Mouse (Mus musculus) cerebellum, adult 18-20 months (tissue): ENCODE data around the gene Fubp3.

ENCODE experiments used
- DNase-seq, 2 experiments: peaks; one replicate each; pipeline ENCODE4 v3.0.0; 2021

The Fubp3 gene

DNA sequence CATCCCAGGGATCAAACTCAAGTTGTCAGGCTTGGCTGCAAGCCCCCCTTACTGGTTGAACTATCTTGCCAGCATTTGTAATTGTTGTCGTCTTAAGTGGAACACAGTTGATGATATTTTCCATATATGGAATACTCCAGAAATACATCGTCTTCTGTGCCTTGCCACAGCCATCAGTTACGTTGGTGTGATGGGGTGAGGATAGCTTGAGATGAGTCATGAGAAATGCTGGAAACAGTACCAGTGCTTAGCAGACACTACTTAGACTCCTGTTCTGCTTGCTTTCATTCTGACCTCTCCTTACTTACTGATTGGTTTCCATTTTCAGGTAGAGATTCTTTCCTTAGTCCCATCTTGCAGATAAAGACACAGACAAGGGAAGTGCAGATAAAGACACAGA, 61.1 kb downstream of the Fubp3 start:
- no peak for DNase-seq

- no peak for DNase-seq
Observed at GRCm38 (mm10) chr2:31635281-31636137, 63.1 kb downstream of the Fubp3 start.

- DNase-seq: no peak
Observed at GRCm38 (mm10) chr2:31636138-31636741, 63.8 kb downstream of the Fubp3 start.

GRCm38 (mm10) chr2:31636742-31637141, 64.3 kb downstream of the Fubp3 start:
- DNase-seq: no peak

- DNase-seq: no peak
Observed at GRCm38 (mm10) chr2:31637311-31637710, 64.9 kb downstream of the Fubp3 start.

GRCm38 (mm10) chr2:31637807-31638206, 65.4 kb downstream of the Fubp3 start:
- peak in 1 of 2 experiments; percentile 25 for DNase-seq

DNA sequence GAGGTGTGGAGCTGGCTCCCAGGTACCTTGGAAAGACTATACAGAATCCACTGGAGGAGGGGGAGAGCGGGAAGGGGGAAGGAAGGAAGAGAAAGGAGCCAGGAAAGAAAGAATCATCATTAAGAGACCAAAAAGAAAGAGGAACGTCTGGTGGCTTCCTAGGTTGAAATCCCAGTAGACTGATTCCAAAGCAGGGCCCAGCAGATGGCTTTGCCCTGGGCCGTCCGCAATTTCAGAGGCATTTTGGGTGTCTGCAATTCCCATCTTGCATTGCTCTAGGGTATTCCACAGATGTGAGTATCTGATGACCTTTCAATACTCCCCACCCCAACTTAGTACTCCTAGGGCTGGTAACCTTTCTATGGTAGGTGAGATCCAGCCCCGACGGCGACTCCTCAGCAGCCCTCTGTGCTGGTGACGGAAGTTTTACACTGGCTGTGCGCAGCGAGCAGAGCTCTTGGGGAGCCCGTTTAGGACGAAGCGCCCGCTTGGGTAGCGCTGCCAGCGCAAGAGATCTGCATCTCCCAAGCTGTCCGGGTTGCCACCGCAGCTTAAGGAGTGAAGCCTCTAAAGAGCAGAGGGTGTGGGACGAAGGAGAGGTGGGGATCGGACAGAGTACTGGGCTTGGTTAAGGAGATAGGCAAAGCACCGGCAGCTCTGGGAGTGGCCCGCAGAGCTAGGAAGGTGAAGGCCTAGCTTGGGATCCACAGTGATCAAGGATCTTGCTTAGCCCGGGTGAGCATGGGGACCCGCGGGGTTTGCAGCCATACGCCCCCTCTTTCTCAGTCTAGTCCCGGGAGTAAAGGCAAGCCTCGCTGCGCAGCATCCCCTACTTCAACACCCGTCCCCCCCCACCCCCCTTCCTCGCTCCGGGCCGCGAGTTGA, 66.4 kb downstream of the Fubp3 start:
- no peak for DNase-seq

DNA sequence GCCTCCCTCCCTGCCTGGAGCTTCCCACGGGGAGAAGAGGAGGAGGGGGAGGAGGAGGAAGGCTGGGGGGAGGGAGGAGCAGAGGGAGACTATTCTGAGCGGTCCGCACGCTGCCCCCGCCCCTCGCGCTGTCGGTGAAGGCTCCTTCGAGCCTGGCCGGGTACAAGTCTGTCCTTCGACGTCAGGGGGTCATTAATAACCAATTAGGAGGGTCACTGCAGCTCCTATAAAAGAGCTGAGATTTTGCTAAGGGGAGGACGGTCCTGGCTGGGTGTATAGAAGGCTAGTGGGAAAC, 67.0 kb downstream of the Fubp3 start:
- no peak for DNase-seq

GRCm38 (mm10) chr2:31639901-31640608, 67.6 kb downstream of the Fubp3 start, which contains the start of gene Prdm12:
Gene Prdm12 (plus strand): TSS chr2:31640037.
- no peak for DNase-seq

DNA sequence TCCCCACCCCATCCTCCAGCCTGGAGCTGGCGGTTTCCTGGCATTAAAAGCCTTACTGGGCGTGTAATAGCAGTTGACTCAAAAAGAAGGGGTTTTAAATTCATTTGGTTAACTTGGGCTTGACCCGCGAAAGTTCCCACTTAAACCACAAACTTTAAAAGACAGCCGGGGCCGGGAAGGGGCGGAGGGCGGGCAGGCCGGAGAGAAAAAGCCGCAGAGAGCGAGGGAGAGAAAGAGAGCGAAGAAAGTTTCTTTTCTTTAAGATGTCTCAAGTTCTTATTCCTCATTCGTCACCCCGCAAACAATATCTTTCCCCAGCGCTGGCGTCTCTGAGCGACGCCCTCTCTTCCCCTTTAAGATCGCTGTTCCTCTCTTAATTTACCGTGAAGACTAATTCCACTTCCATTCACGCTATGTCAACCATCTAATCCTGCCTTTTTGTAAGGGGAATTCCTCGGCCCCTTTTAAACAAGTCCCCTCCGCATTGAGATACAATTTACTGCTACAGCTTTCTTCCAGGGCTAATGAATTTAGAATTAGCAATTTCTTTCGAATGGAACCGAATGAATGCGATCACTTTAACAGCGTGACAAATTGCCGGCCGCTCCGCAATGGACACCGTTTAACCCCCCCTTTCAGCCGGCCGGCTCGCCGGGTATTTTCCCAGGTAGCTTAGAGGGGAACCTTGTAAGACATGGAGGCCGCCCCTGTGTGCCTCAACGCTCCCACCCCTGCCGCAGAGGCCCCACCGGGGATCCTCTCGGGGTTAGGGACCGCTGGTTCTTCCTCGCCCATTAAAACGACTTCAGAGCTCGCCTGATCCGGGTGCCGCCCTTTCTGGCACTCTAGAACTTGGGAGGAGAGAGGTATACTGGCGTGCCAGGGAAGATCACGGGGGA, 68.4 kb downstream of the Fubp3 start:
- DNase-seq: no peak

- DNase-seq: no peak
Observed at GRCm38 (mm10) chr2:31641508-31641830, 69.0 kb downstream of the Fubp3 start.

- no peak for DNase-seq
Observed at GRCm38 (mm10) chr2:31641929-31642328, 69.5 kb downstream of the Fubp3 start.

DNA sequence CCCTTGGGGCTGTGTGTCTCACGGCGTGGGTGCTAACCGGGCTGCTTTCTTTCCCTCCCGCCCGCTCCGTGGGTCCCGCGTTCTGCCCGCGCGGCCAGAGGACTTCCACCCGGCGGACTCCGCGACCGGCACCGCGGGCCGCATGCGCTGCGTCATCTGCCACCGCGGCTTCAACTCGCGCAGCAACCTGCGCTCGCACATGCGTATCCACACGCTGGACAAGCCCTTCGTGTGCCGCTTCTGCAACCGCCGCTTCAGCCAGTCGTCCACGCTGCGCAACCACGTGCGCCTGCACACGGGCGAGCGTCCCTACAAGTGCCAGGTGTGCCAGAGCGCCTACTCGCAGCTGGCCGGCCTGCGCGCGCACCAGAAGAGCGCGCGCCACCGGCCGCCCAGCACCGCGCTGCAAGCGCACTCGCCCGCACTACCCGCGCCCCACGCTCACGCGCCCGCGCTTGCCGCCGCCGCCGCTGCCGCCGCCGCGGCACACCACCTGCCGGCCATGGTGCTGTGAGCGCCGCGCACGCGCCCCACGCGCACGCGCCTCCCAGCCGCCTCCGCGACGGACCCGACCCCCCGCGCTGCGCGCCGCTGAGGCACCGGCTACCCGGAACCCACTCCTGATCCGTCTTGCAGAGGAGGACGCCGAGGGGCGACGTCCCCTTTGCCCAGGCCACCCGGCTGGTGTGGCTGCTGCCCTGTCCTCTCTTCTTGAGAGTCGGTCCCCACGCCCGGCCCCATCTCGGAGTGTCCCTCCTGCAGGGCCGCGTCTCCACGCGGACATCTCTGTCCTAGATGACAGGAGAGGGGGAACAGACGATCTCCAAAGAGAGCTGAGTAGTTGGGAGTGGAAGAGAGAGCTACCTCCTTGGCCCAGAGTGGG, 81.8 kb downstream of the Fubp3 start:
- peak; percentile 27 to 57 for DNase-seq

- peak; percentile 62 to 76 for DNase-seq
Observed at GRCm38 (mm10) chr2:31654854-31655559, 82.6 kb downstream of the Fubp3 start.

- no peak for DNase-seq
Observed at GRCm38 (mm10) chr2:31656374-31656773, 83.9 kb downstream of the Fubp3 start.

DNA sequence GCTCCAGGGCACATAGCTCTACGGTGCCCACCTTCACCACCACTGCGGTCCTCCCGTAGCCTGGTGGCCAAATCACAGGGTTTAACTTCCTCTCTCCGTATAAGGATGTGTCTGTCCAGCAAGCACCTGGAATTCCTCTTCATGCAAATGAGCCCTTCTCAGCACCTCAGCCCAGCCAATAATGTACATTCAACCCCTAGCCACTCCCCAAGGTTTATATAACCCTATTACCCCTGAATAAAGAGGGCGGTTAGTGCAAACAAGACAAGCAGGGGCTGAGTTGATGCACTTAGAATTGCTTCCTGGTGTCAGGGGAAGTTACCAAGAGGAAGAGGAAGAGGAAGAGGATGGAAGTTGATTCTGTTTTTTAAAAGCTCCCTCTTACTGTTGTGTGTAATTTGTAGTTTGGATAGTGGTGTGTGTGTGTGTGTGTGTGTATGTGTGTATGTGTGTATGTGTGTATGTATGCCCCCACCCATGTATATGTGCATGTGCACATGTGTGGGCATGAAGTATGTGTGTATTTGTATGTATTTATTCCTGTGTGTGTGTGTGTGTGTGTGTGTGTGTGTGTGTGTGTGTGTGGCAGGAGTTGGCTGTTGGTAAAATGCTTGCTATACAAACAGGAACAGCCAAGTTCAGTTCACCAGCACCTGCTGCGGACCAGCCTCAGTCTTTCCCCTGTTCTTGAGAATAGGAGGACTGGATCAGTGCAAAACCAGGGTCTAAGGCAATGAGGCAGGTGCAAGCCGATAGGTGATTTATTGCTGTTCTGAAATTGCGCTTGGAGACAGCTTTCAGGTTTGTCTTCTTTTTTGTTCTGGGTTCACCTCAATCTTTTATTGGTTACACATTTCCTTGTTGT, 90.7 kb downstream of the Fubp3 start:
- no peak for DNase-seq

GRCm38 (mm10) chr2:31663804-31664180, 91.3 kb downstream of the Fubp3 start:
- no peak for DNase-seq
